Mouse (Mus musculus): ENCODE results near the gene Ercc2.

Gene Ercc2

GRCm38 (mm10) chr7:19359892-19360641, 21.7 kb upstream of the Ercc2 start:
- DNase-seq (ENCODE audit: extremely low spot score) = peak; percentile 91

- DNase-seq (ENCODE audit: extremely low spot score) = peak; percentile 87
These were observed 20.9 kb upstream of the Ercc2 start for GRCm38 (mm10) chr7:19360944-19361343.

- peak; percentile 74 for DNase-seq (ENCODE audit: extremely low spot score)
These were observed 20.1 kb upstream of the Ercc2 start for GRCm38 (mm10) chr7:19361720-19362119.

- no peak for DNase-seq (ENCODE audit: extremely low spot score)
These were observed 19.5 kb upstream of the Ercc2 start for GRCm38 (mm10) chr7:19362276-19362675.

GRCm38 (mm10) chr7:19363881-19364280, 17.9 kb upstream of the Ercc2 start:
- DNase-seq (ENCODE audit: extremely low spot score) = peak; percentile 75

- DNase-seq (ENCODE audit: extremely low spot score) = no peak
These were observed 16.4 kb upstream of the Ercc2 start for GRCm38 (mm10) chr7:19365376-19365775.

- DNase-seq (ENCODE audit: extremely low spot score) = peak; percentile 55
These were observed 13.4 kb upstream of the Ercc2 start for GRCm38 (mm10) chr7:19368380-19368779.

- DNase-seq (ENCODE audit: extremely low spot score) = peak; percentile 72
These were observed 11.9 kb upstream of the Ercc2 start for GRCm38 (mm10) chr7:19369823-19370425.

- no peak for DNase-seq (ENCODE audit: extremely low spot score)
These were observed 8.4 kb upstream of the Ercc2 start for GRCm38 (mm10) chr7:19373367-19373766.

- no peak for DNase-seq (ENCODE audit: extremely low spot score)
These were observed 6.4 kb upstream of the Ercc2 start for GRCm38 (mm10) chr7:19375368-19375767.

GRCm38 (mm10) chr7:19376019-19376418, 5.8 kb upstream of the Ercc2 start:
- no peak for DNase-seq (ENCODE audit: extremely low spot score)

- no peak for DNase-seq (ENCODE audit: extremely low spot score)
These were observed 3.8 kb upstream of the Ercc2 start for GRCm38 (mm10) chr7:19378049-19378448.

GRCm38 (mm10) chr7:19382166-19382541, 344 bp downstream of the Ercc2 start:
- no peak for DNase-seq (ENCODE audit: extremely low spot score)

GRCm38 (mm10) chr7:19383708-19384107, 1.9 kb downstream of the Ercc2 start:
- no peak for DNase-seq (ENCODE audit: extremely low spot score)

GRCm38 (mm10) chr7:19388699-19389413, 7.0 kb downstream of the Ercc2 start:
- DNase-seq (ENCODE audit: extremely low spot score) = no peak

- DNase-seq (ENCODE audit: extremely low spot score) = no peak
These were observed 12.7 kb downstream of the Ercc2 start for GRCm38 (mm10) chr7:19394484-19394883.

GRCm38 (mm10) chr7:19399496-19400280, 17.9 kb downstream of the Ercc2 start:
- peak; percentile 54 for DNase-seq (ENCODE audit: extremely low spot score)

- no peak for DNase-seq (ENCODE audit: extremely low spot score)
These were observed 19.1 kb downstream of the Ercc2 start for GRCm38 (mm10) chr7:19400946-19401345.

- DNase-seq (ENCODE audit: extremely low spot score) = no peak
These were observed 20.8 kb downstream of the Ercc2 start for GRCm38 (mm10) chr7:19402535-19403112.

- DNase-seq (ENCODE audit: extremely low spot score) = peak; percentile 58
These were observed 22.0 kb downstream of the Ercc2 start, which contains the start of gene Klc3 for GRCm38 (mm10) chr7:19403731-19404296. Gene Klc3, minus strand, starts transcription at chr7:19404104.

GRCm38 (mm10) chr7:19404476-19404875, 22.7 kb downstream of the Ercc2 start, which contains the start of gene Ckm:
Gene Ckm, plus strand, starts transcription at chr7:19404776.
- DNase-seq (ENCODE audit: extremely low spot score) = no peak
